Mouse (Mus musculus): Measurements from ENCODE around the gene Cep112. TPM values are rescaled to one million over a fixed set of nuclear protein-coding genes. Genes with fewer than 3 reads are reported as not detected.

The Cep112 gene
- polyA plus RNA-seq, 1 experiment from 2014 or later = 1.3 TPM

DNA sequence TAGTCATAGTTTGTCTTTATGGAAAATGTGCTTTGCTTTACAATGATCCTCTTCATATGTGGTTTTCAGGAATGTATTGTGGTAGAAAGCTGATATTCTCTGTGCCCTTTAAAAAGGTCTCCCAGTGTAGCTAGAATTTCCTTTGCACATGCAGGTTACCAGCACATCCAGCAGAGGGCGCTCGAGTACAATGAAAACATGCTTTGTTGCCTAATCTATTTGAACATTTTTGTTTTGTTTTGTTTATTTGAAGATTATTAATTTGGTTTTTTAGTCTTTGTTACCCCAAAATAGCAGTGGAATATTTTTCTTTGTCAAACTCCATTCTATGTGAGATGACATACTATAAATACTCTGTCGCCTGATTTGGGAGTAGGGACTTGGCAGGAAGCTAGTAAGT is 24.8 kb downstream of the Cep112 start:
- Histone ChIP-seq H3K9ac (no peak overlapping the region), H3K4me1 (replicated peaks) (no peaks in the 10 kb centered on the region), H3K9me3 (replicated peaks) (no peaks in the 10 kb centered on the region), H3K27me3 (no peaks in the 10 kb centered on the region), H3K27ac (replicated peaks) (no peak overlapping the region), H3K4me3 (replicated peaks) (no peak overlapping the region), H3K36me3 (replicated peaks) (no peaks in the 10 kb centered on the region), H3K4me2 (no peak overlapping the region)
- no peak for ATAC-seq (ENCODE audit: insufficient read depth)
- 23% methylated on average over 3 of the region's 3 CpGs for WGBS (ENCODE audit: insufficient replicate concordance)

DNA sequence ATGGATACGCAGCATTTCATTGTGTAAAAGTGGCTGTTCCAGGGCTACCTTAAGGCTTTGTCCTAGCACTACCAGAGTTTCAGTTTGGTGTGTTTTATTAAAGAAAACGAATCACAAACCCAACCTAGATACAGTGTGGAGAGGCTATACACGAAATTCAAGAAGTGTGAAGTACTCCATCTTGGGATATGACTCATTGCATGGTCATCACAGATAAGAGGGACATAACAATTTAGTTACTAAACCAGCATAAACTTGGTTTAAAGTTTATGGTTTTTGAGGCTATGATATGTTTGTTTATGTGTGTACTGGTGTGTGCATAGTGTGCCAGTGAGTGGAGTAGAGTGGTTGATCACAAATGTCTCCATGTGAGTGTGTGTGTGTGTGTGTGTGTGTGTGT is 34.6 kb downstream of the Cep112 start:
- Histone ChIP-seq H3K36me3 (replicated peaks) (no peaks in the 10 kb centered on the region), H3K4me3 (replicated peaks) (no peak overlapping the region), H3K9me3 (replicated peaks) (no peaks in the 10 kb centered on the region), H3K9ac (no peak overlapping the region), H3K4me2 (no peak overlapping the region), H3K4me1 (replicated peaks) (no peaks in the 10 kb centered on the region), H3K27ac (replicated peaks) (no peak overlapping the region), H3K27me3 (no peaks in the 10 kb centered on the region)
- ATAC-seq (ENCODE audit: insufficient read depth) = no peak
- 34% methylated on average over 3 of the region's 3 CpGs for WGBS (ENCODE audit: insufficient replicate concordance)

DNA sequence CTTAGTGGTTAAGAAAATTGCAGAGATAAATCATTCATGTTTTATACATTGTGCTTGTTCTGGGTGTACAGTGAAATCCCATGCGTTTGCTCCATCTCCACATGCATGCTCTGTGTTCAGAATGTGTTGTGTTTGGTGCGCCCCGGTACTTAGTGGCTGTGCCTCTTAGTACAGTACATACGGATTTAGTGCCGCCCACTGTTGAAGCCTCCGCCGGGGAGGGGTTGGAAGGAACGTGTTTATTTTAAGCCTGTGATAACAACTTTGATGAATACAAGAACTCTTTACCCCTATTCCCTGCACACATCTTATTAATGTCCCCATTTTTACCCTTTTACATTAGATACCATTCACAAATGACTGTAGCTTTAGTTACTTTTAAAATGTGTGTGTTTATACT is 39.1 kb downstream of the Cep112 start:
- no peaks in the 10 kb centered on the region for H3K36me3 ChIP-seq (replicated peaks)
- H3K4me2 ChIP-seq = no peak overlapping the region
- no peak overlapping the region for H3K4me3 ChIP-seq (replicated peaks)
- H3K4me1 ChIP-seq (replicated peaks) = no peaks in the 10 kb centered on the region
- H3K27me3 ChIP-seq = no peaks in the 10 kb centered on the region
- 73% methylated on average over 8 of the region's 8 CpGs for WGBS (ENCODE audit: insufficient replicate concordance)
- H3K9ac ChIP-seq = no peak overlapping the region
- ATAC-seq (ENCODE audit: insufficient read depth) = no peak
- no peak overlapping the region for H3K27ac ChIP-seq (replicated peaks)
- H3K9me3 ChIP-seq (replicated peaks) = no peaks in the 10 kb centered on the region

DNA sequence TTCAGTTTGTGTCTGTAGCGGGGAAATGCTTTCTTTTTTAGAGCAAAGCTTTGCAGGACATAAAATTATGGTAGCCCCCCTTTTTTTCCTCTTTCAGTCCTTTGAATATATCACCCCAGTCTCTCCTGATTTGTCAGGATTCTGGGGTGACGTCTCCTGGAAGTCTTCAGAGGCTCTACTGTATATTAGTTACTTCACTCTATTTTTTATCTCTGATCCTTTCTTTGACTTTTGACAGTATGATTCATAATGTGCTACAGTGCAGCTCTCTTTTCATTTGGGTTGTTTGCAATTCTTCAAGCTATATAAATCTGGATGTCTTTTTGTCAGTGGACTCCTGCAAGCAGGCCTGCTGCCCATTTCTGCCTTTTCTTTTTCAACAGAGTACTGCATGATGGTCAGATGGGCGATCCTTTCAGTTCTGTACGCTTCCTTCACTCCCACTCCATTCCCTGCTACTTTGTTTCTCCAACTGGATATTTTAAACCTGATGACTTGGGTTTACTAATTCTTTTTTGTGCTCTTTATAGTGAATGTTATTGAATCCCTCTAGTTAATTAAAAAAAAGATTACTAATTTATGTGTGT is 39.8 kb downstream of the Cep112 start:
- no peaks in the 10 kb centered on the region for H3K4me1 ChIP-seq (replicated peaks)
- H3K9me3 ChIP-seq (replicated peaks) = no peaks in the 10 kb centered on the region
- H3K9ac ChIP-seq = no peak overlapping the region
- H3K4me2 ChIP-seq = no peak overlapping the region
- 65% methylated on average over 4 of the region's 4 CpGs for WGBS (ENCODE audit: insufficient replicate concordance)
- no peaks in the 10 kb centered on the region for H3K36me3 ChIP-seq (replicated peaks)
- H3K27me3 ChIP-seq = no peaks in the 10 kb centered on the region
- no peak overlapping the region for H3K27ac ChIP-seq (replicated peaks)
- no peak for ATAC-seq (ENCODE audit: insufficient read depth)
- H3K4me3 ChIP-seq (replicated peaks) = no peak overlapping the region

DNA sequence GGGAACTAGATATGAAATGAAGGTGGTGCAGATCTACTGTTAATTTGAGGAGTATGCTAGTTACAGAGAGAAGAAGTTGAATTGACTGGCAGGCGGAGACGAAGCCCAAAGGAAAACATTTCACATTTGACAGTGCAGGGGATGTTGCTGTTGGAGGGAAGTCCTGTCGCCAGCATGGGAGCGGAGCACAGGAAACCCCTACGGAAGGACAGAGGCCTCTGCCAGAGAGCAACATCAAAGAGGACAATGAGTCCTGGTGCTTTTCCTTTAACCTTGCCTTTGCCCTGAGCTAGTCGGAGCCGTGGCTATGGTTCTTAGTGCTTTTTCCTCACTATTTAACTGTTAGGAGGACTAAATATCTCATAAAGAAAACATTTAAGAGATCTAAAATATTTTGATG is 50.7 kb downstream of the Cep112 start:
- Histone ChIP-seq H3K9ac (no peak overlapping the region), H3K4me2 (no peak overlapping the region), H3K9me3 (replicated peaks) (no peaks in the 10 kb centered on the region), H3K4me1 (replicated peaks) (no peaks in the 10 kb centered on the region), H3K4me3 (replicated peaks) (no peak overlapping the region), H3K36me3 (replicated peaks) (no peaks in the 10 kb centered on the region), H3K27me3 (no peaks in the 10 kb centered on the region), H3K27ac (replicated peaks) (no peak overlapping the region)
- WGBS (ENCODE audit: insufficient replicate concordance) = 13% methylated on average over 7 of the region's 7 CpGs
- ATAC-seq (ENCODE audit: insufficient read depth) = no peak

DNA sequence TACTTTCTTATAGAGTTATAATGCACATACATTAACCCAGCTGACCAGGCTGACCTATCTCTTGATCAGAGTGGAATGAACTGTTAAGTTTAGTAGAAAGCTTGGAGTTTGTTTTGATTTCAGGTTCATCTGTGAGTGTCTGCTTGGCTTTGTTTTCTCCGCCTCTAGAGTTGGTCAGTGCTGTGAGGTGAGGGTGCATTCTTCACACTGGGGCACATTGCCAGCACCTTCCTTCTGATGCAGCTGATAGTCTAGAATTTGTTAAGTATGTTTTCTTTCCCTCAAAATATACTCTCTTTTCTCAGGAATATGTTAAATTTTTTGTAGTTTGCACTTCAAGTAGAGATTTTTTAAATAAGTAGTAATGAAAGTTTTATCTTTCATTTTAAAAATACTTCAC is 51.2 kb downstream of the Cep112 start:
- Histone ChIP-seq H3K9ac (no peak overlapping the region), H3K4me2 (no peak overlapping the region), H3K36me3 (replicated peaks) (no peaks in the 10 kb centered on the region), H3K4me3 (replicated peaks) (no peak overlapping the region), H3K27ac (replicated peaks) (no peak overlapping the region), H3K4me1 (replicated peaks) (no peaks in the 10 kb centered on the region), H3K27me3 (no peaks in the 10 kb centered on the region), H3K9me3 (replicated peaks) (no peaks in the 10 kb centered on the region)
- 62% methylated on average over 1 of the region's 1 CpGs for WGBS (ENCODE audit: insufficient replicate concordance)
- ATAC-seq (ENCODE audit: insufficient read depth) = no peak

DNA sequence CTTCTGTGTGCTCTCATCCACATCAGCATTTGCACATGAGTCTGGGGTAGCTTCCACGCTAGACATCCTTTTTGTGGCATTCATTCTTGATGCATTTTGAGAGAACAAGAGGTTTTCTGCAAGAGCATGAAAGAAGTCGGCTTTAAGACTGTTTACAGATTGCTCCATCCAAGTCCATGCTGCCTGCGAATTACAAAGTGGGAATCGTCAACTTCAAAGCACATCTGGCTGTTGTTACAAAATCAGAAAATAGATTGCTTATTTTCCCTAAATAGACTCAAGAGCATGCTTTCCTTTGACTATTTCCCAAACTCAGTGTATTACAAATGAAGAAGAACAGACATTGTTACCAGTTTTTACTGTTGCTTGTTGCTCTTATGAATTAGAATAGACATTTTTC is 59.0 kb downstream of the Cep112 start:
- Histone ChIP-seq H3K36me3 (replicated peaks) (no peaks in the 10 kb centered on the region), H3K4me1 (replicated peaks) (no peaks in the 10 kb centered on the region), H3K4me3 (replicated peaks) (no peak overlapping the region), H3K4me2 (no peak overlapping the region), H3K9ac (no peak overlapping the region), H3K9me3 (replicated peaks) (no peaks in the 10 kb centered on the region), H3K27me3 (no peaks in the 10 kb centered on the region), H3K27ac (replicated peaks) (no peak overlapping the region)
- ATAC-seq (ENCODE audit: insufficient read depth) = no peak
- 57% methylated on average over 4 of the region's 4 CpGs for WGBS (ENCODE audit: insufficient replicate concordance)

DNA sequence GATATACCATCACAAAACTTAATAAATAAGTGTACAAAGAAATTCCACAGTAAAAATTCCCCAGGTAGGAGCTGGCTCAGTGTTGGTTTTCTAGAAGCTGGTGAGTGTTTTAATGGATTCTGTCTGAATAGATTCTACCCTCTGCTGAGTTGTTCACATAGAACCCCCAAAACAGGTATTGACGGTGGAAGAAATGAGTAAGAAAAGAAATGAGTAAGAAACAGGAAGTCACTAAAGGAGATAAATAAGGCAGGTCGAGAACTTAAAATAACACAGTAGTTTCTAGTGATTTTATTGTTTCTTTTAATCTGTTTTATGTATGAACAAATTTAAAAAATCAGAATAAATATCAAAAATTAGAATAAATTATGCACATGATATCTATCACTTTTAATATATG is 63.3 kb downstream of the Cep112 start:
- 44% methylated on average over 2 of the region's 2 CpGs for WGBS (ENCODE audit: insufficient replicate concordance)
- ATAC-seq (ENCODE audit: insufficient read depth) = no peak
- H3K9ac ChIP-seq = no peak overlapping the region

DNA sequence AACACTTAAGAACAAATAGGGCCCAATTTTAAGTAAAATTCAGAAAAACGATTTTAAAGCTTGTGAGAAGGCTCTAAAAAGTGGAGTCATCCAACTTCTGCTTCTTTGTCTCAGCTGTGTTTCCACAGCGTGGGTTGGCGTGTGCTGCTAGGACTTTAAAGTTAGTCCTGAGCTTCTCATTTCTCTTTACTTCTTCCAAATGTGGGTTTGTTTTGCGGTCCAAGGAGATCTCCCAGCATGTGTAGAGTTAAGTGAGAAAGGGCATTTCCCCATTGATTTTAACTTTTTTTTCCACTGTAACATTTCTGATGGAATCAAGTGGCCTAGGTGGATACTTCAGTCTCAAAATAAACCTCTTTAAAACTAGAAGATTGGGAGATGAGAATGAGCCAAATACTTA is 64.9 kb downstream of the Cep112 start:
- no peaks in the 10 kb centered on the region for H3K36me3 ChIP-seq (replicated peaks)
- no peak overlapping the region for H3K4me2 ChIP-seq
- H3K9ac ChIP-seq = no peak overlapping the region
- no peaks in the 10 kb centered on the region for H3K27me3 ChIP-seq
- no peak overlapping the region for H3K4me3 ChIP-seq (replicated peaks)
- no peaks in the 10 kb centered on the region for H3K4me1 ChIP-seq (replicated peaks)
- H3K27ac ChIP-seq (replicated peaks) = no peak overlapping the region
- H3K9me3 ChIP-seq (replicated peaks) = no peaks in the 10 kb centered on the region
- ATAC-seq (ENCODE audit: insufficient read depth) = no peak
- WGBS (ENCODE audit: insufficient replicate concordance) = 54% methylated on average over 4 of the region's 4 CpGs

More for the DNA sequence above, 63.3 kb downstream of the Cep112 start:
- no peak overlapping the region for H3K4me3 ChIP-seq (replicated peaks)
- no peak overlapping the region for H3K27ac ChIP-seq (replicated peaks)
- no peaks in the 10 kb centered on the region for H3K4me1 ChIP-seq (replicated peaks)
- no peaks in the 10 kb centered on the region for H3K36me3 ChIP-seq (replicated peaks)
- H3K27me3 ChIP-seq = no peaks in the 10 kb centered on the region
- no peak overlapping the region for H3K4me2 ChIP-seq
- no peaks in the 10 kb centered on the region for H3K9me3 ChIP-seq (replicated peaks)

DNA sequence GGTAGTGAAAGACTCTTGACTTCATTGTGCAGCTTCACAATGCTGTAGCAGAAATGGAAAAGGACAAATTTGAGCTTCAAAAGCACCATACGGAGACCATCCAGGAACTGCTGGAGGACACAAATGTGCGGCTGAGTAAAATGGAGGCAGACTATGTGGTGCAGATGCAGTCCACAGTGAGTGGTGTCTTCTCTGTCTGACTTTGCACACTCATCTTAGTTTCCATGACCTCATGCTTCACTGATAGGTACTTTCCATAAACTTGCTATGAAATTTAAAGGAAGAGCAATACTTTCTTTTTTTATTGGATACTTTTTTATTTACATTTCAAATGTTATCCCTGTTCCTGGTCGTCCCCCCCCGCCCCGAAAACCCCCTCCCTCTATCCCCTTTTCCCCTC is 83.2 kb downstream of the Cep112 start:
- Histone ChIP-seq H3K9ac (no peak overlapping the region), H3K27me3 (no peaks in the 10 kb centered on the region), H3K9me3 (replicated peaks) (no peaks in the 10 kb centered on the region), H3K36me3 (replicated peaks) (no peaks in the 10 kb centered on the region), H3K4me3 (replicated peaks) (no peak overlapping the region), H3K4me2 (no peak overlapping the region), H3K27ac (replicated peaks) (no peak overlapping the region), H3K4me1 (replicated peaks) (no peaks in the 10 kb centered on the region)
- no peak for ATAC-seq (ENCODE audit: insufficient read depth)
- 51% methylated on average over 5 of the region's 5 CpGs for WGBS (ENCODE audit: insufficient replicate concordance)

DNA sequence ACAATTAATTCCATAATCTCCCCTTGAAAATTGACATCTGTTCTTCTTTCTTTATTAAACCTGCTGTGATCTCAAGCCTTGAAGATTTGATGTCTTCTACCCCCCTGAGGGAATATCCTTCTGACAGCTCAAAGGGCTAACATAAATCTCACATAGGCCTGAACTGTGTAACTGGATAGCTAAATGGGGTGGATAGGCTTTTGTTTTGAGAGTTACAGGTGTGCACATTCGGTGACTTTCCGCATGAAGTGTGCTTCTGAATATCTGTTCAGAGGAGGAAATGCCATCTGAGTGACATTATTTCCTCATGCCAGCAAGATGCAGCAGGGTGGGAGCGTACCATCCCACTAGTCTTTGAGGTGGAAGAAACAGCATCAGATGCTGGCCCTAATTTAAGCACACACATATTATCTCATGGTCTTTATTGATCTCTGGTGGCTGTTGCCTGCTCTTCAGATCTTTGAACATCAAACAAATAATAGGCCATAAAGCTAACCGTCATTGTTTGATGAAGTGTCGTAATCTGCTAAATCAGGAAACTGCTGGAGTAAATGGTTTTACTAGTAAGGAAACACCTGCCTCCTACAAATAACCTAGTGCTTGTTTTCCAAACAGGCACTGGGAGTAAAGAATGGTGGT is 102.9 kb downstream of the Cep112 start:
- Histone ChIP-seq H3K4me3 (replicated peaks) (no peak overlapping the region), H3K36me3 (replicated peaks) (no peaks in the 10 kb centered on the region), H3K4me1 (replicated peaks) (no peaks in the 10 kb centered on the region), H3K9me3 (replicated peaks) (no peaks in the 10 kb centered on the region), H3K27ac (replicated peaks) (no peak overlapping the region), H3K27me3 (no peaks in the 10 kb centered on the region), H3K9ac (no peak overlapping the region), H3K4me2 (no peak overlapping the region)
- ATAC-seq (ENCODE audit: insufficient read depth) = no peak
- 38% methylated on average over 5 of the region's 5 CpGs for WGBS (ENCODE audit: insufficient replicate concordance)

DNA sequence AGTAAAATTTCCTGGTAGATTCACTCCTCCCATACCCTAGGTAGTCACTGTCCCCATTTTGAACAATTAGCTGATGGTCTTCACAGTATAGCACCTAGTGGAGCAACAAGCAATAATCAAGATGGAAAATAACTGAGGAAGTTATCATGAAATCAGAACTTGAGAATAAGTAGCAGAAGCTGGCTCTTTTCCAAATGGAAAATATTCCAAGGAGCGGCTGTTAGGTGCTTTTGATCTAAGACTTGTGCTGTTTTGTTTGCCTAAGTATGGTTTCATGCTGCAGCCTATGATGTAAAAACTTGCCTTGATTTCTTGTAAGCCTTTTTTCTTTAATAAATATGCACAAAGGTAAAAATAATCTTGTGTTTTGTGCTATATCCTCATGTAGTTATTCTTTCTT is 107.9 kb downstream of the Cep112 start:
- H3K9me3 ChIP-seq (replicated peaks) = no peaks in the 10 kb centered on the region
- 65% methylated on average over 1 of the region's 1 CpGs for WGBS (ENCODE audit: insufficient replicate concordance)

More for the DNA sequence above, 107.9 kb downstream of the Cep112 start:
- Histone ChIP-seq H3K27me3 (no peaks in the 10 kb centered on the region), H3K36me3 (replicated peaks) (no peaks in the 10 kb centered on the region), H3K4me1 (replicated peaks) (no peaks in the 10 kb centered on the region), H3K9ac (no peak overlapping the region), H3K27ac (replicated peaks) (no peak overlapping the region), H3K4me2 (no peak overlapping the region), H3K4me3 (replicated peaks) (no peak overlapping the region)
- ATAC-seq (ENCODE audit: insufficient read depth) = no peak

Data from liver, embryonic 15.5 days (tissue).